Mouse (Mus musculus): ENCODE data around the gene Pop7.

DNA sequence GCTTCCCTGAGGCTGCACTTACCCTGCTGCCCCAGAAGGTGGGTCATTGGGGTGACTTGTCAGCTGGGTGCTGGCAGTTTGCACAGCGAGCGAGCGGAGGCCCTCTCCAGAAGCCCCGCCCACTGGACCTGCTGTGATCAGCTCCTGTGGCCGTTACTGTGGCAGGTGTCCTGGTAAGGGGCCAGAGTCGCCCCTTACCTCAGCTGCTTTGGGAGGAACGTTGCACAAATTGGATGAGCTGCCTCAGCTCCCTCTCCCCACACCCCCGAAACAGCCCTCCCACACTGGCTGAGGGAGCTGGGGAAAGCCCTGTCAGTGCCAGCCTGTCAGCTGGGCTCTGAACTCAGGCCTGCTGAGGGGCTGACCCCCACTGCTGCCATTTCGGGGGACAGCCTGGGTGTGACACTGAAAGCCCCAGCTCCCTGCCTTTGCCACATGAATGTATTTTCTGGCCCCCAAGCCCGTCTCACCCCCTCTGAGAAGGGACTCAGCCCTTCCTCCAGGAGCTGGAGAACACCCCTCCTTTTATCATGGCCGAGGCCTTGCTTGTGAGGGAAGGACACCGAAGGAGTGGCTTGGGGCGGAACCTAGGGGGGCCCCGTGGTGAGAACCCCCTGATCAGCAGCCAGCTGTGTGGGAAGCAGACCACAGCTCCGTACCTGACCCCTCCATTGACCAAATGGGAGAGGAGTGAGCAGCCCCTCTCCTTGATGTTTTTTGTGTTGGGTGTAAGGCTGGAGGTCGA lies 24.0 kb upstream of the Pop7 start:
- TF ChIP-seq CTCF (IDR thresholded peaks at IDR 0.05; ENCODE audit: low read depth) (no peak), EP300 (IDR thresholded peaks at IDR 0.05; ENCODE audit: low read depth) (0 out of 2 replicates have a peak, but pooled peaks have one; percentile 21)
